Mouse (Mus musculus) olfactory bulb, adult 2 months (tissue): ENCODE results near the gene Draxin.

ENCODE experiments used
- CTCF ChIP-seq: fragments of 200-500 bp; IDR thresholded peaks from 2 replicates; pipeline ENCODE4 v1.5.1; 2012; ENCODE audit warnings: low read depth, mild to moderate bottlenecking, low read length, moderate library complexity; ENCODE audit not compliant: insufficient read depth
- POLR2A ChIP-seq: fragments of 200-500 bp; IDR thresholded peaks from 2 replicates; pipeline ENCODE4 v1.6.1; 2012; ENCODE audit warnings: mild to moderate bottlenecking, low read depth, low read length, moderate library complexity; ENCODE audit not compliant: insufficient read depth

DNA sequence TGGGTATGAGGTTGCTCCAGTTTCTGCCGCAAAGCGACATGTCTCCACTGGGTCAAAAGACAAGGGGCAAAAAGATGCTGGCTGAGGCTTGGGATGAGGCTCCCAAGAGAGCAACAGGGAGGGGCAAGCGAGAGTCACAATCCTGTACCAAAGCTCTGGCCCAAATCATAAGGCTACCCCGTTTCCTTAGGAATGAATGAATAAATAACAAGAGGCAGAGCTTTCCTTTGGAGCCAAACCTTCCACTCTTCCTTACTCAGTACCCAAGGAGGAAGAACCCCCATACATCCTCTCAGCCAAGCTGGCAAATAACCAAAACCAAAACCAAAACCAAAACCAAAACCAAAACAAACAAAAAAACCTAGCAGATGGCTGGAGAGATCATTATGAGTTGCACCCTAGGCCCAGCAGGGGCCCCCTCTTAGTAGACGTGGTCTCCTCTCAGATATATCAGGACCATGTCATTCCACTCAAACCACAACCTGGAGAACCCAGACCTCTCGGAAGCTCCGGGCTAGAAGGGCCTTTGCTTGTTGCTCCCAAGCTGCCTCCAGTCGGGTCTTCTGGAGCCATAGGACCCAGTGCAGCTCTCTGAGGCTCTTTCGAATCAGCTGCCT lies 60.8 kb downstream of the Draxin start:
- TF ChIP-seq POLR2A, result no peak
- TF ChIP-seq CTCF, result no peak
